Mouse (Mus musculus) lung, postnatal 25 days (tissue): ENCODE results near the gene Vmn1r198.
"Not testable (repeated sequence)": the region's sequence is repeated elsewhere in the genome, so short reads cannot be mapped to it uniquely, and the experiment has no call there.

Source experiments
- DNase-seq: peaks from one replicate; pipeline ENCODE4 v3.0.0; 2022; ENCODE audit warnings: low spot score

The Vmn1r198 gene

GRCm38 (mm10) chr13:22350064-22350463, at the start of gene Vmn1r198:
Gene Vmn1r198, plus strand, starts transcription at chr13:22350364.
- DNase-seq = no peak

- not testable (repeated sequence) for DNase-seq
Observed at GRCm38 (mm10) chr13:22308075-22308474, 42.1 kb upstream of the Vmn1r198 start.

- DNase-seq = no peak
Observed at GRCm38 (mm10) chr13:22315361-22315760, 34.8 kb upstream of the Vmn1r198 start.

- no peak for DNase-seq
Observed at GRCm38 (mm10) chr13:22317366-22317765, 32.8 kb upstream of the Vmn1r198 start.

- no peak for DNase-seq
Observed at GRCm38 (mm10) chr13:22320091-22320490, 30.1 kb upstream of the Vmn1r198 start.

- DNase-seq = no peak
Observed at GRCm38 (mm10) chr13:22324289-22324688, 25.9 kb upstream of the Vmn1r198 start, which contains the start of gene Vmn1r197. Gene Vmn1r197, plus strand, starts transcription at chr13:22324589.

- DNase-seq = no peak
Observed at GRCm38 (mm10) chr13:22333269-22333668, 16.9 kb upstream of the Vmn1r198 start.

GRCm38 (mm10) chr13:22335565-22335964, 14.6 kb upstream of the Vmn1r198 start:
- DNase-seq = no peak

GRCm38 (mm10) chr13:22350813-22351212, 649 bp downstream of the Vmn1r198 start:
- DNase-seq = no peak

- DNase-seq = no peak
Observed at GRCm38 (mm10) chr13:22379518-22379917, 29.4 kb downstream of the Vmn1r198 start, which contains the start of gene Vmn1r199. Gene Vmn1r199, plus strand, starts transcription at chr13:22379818.

- peak; percentile 2 for DNase-seq
Observed at GRCm38 (mm10) chr13:22381128-22381527, 31.0 kb downstream of the Vmn1r198 start.

GRCm38 (mm10) chr13:22383401-22383800, 33.2 kb downstream of the Vmn1r198 start:
- no peak for DNase-seq

- no peak for DNase-seq
Observed at GRCm38 (mm10) chr13:22387050-22387449, 36.9 kb downstream of the Vmn1r198 start.

GRCm38 (mm10) chr13:22390073-22390472, 39.9 kb downstream of the Vmn1r198 start, which contains the start of gene Vmn1r200:
Gene Vmn1r200, plus strand, starts transcription at chr13:22390373.
- DNase-seq = no peak

- no peak for DNase-seq
Observed at GRCm38 (mm10) chr13:22402978-22403377, 52.8 kb downstream of the Vmn1r198 start.
